15 mouse cellular contexts compared by ENCODE assay signal in the genomic region with DNA sequence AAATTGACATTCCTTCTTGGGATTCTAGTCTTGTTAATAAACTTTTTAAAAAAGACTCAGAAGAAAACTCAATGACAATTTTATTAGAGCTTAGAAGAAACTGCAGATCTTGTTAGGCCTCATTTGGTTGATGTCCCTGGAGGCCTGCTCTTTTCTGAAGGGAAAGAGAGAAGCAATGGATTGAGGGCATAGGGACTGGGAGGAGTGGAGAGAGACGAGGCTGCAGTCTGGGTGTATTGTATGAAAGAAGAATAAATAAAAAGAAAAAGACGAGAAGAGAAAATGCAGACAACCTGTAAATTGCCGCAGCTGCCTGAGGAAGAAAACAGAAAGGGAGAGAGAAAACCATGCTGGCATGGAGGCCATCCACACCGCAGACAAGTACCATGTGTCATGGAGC.
"Had no signal": no experiment of that assay in that cellular context is flagged by ENCODE, and none has a peak within 500 bp of the region (broad histone marks: within the 10 kb centered on the region; RNA-seq: fewer than 3 reads in every experiment).

No protein-coding gene starts in this region.

- H3K4me1 ChIP-seq: neural tube, embryonic 15.5 days; stomach, embryonic 15.5 days had no signal

- H3K4me3 ChIP-seq: neural tube, embryonic 15.5 days; stomach, embryonic 15.5 days had no signal

- H3K36me3 ChIP-seq: neural tube, embryonic 15.5 days; stomach, embryonic 15.5 days had no signal

- H3K9ac ChIP-seq: neural tube, embryonic 15.5 days; stomach, embryonic 15.5 days had no signal

- H3K27ac ChIP-seq: neural tube, embryonic 15.5 days; stomach, embryonic 15.5 days; stomach, postnatal 0 days had no signal

- DNase-seq: retina, postnatal 1 day; right cerebral cortex, adult 18-20 months; right cerebral cortex, postnatal 14 days; right cerebral cortex, postnatal 25 days; right cerebral cortex, postnatal 4 days; spleen, adult 18-20 months; thymus, adult 18-20 months; thymus, adult 2 months; thymus, postnatal 14 days; thymus, postnatal 25 days; thymus, postnatal 36 days; thymus, postnatal 4 days had no signal

- H3K27me3 ChIP-seq: neural tube, embryonic 15.5 days; stomach, embryonic 15.5 days had no signal

- H3K4me2 ChIP-seq: neural tube, embryonic 15.5 days; stomach, embryonic 15.5 days had no signal

- H3K9me3 ChIP-seq: neural tube, embryonic 15.5 days; stomach, embryonic 15.5 days had no signal
